8 mouse cellular contexts compared by ENCODE assay signal in genomic region chr5:69340102-69340918, GRCm38 (mm10). TPM values are rescaled to one million over a fixed set of nuclear protein-coding genes. Genes with fewer than 3 reads are reported as not detected.
DNase-seq lines count a peak whose midpoint lies in the region; ATAC-seq and TF ChIP-seq lines count a peak whose summit lies in the region.

No protein-coding gene starts in this region.

- no peaks in the 10 kb centered on the region for H3K9me3 ChIP-seq in forebrain, postnatal 0 days (ENCODE audit: low read length)
- H3K9me3 ChIP-seq in hindbrain, embryonic 16.5 days (ENCODE audit: control insufficient read depth, low read length), result no peaks in the 10 kb centered on the region

- 1% methylated on average over 44 of the region's 44 CpGs for WGBS in forebrain, postnatal 0 days
- under 1% methylated on average over 44 of the region's 44 CpGs for WGBS in hindbrain, embryonic 16.5 days

- peak; percentile 52 for ATAC-seq in forebrain, postnatal 0 days
- peak; percentile 72 for ATAC-seq in hindbrain, embryonic 16.5 days

- H3K4me3 ChIP-seq in forebrain, postnatal 0 days (ENCODE audit: low read depth, low read length), result peak overlapping the region; percentile 63
- peak overlapping the region; percentile 72 for H3K4me3 ChIP-seq in hindbrain, embryonic 16.5 days (ENCODE audit: low read length)

- TF ChIP-seq CTCF in forebrain, postnatal 0 days (IDR thresholded peaks at IDR 0.05; ENCODE audit: low read depth), result peak; percentile 69

- peak; percentile 77 for DNase-seq in Muller cell, postnatal 12 days (ENCODE audit: inconsistent ontology term)
- DNase-seq in cerebellum, adult 18-20 months, result peak; percentile 87 to 89
- DNase-seq in forebrain, postnatal 0 days, result peak; percentile 81
- DNase-seq in layer of hippocampus, postnatal 25 days (ENCODE audit: extremely low spot score in 1 of 2, low spot score in 1 of 2), result peak; percentile 37 to 38
- DNase-seq in lung, postnatal 14 days, result peak; percentile 17
- DNase-seq in right cerebral cortex, postnatal 36 days (ENCODE audit: low spot score in 2 of 2), result peak; percentile 56 to 63
- DNase-seq in spleen, postnatal 14 days (ENCODE audit: low spot score in 2 of 2), result no peak

- peak overlapping the region; percentile 60 for H3K9ac ChIP-seq in forebrain, postnatal 0 days
- peak overlapping the region; percentile 79 for H3K9ac ChIP-seq in hindbrain, embryonic 16.5 days (ENCODE audit: low read depth, low read length)

- H3K36me3 ChIP-seq in forebrain, postnatal 0 days (ENCODE audit: insufficient read depth), result no peaks in the 10 kb centered on the region
- no peaks in the 10 kb centered on the region for H3K36me3 ChIP-seq in hindbrain, embryonic 16.5 days (ENCODE audit: control insufficient read depth, insufficient read depth, low read length)

- no peaks in the 10 kb centered on the region for H3K4me1 ChIP-seq in forebrain, postnatal 0 days (ENCODE audit: insufficient read depth)
- peaks cover 10% of the 10 kb centered on the region; the same call in 1 of the 2 replicates for H3K4me1 ChIP-seq in hindbrain, embryonic 16.5 days (ENCODE audit: control insufficient read depth, insufficient read depth, low read depth, low read length)

- no peak overlapping the region for H3K27ac ChIP-seq in forebrain, postnatal 0 days (ENCODE audit: low read depth, low read length)
- peak overlapping the region; percentile 55 for H3K27ac ChIP-seq in hindbrain, embryonic 16.5 days (ENCODE audit: low read depth, low read length)

- H3K4me2 ChIP-seq in forebrain, postnatal 0 days (ENCODE audit: low read depth), result peak overlapping the region; percentile 84
- peak overlapping the region; percentile 80 for H3K4me2 ChIP-seq in hindbrain, embryonic 16.5 days (ENCODE audit: low read length)

- no peaks in the 10 kb centered on the region for H3K27me3 ChIP-seq in forebrain, postnatal 0 days (ENCODE audit: insufficient read depth, low read length)
- H3K27me3 ChIP-seq in hindbrain, embryonic 16.5 days (replicated peaks; ENCODE audit: control insufficient read depth, insufficient read depth, low read length), result no peaks in the 10 kb centered on the region

RNA-seq across cellular contexts. Expression of gene Kctd8, which starts 1.2 kb away (rescaled TPM):
- total RNA-seq in forebrain, postnatal 0 days (2014; rRNA removed), result 18.6 and 19.0 TPM in 2 replicates
- polyA plus RNA-seq in forebrain, postnatal 0 days (2015; fragmentation: Nextera tagmentation; extraction: Ambion mirVana), result 13.6 and 17.1 TPM in 2 replicates
- 22.4 and 28.9 TPM in 2 replicates for polyA plus RNA-seq in hindbrain, embryonic 16.5 days (2015; fragmentation: Nextera tagmentation; extraction: Ambion mirVana)
- 1 to 10 TPM; 6.0 TPM for total RNA-seq in layer of hippocampus, postnatal 25 days (2021)

Comparison
In these comparisons a context has a peak if more than half of its experiments do, and no peak if none do; other contexts are left out.
1. DNase-seq: peak in Muller cell, postnatal 12 days (single experiment), cerebellum, adult 18-20 months (2 of 2), forebrain, postnatal 0 days (single experiment), layer of hippocampus, postnatal 25 days (2 of 2), lung, postnatal 14 days (single experiment) and right cerebral cortex, postnatal 36 days (2 of 2); none in spleen, postnatal 14 days (0 of 2).